Mouse (Mus musculus) kidney, adult 18-20 months (tissue): ENCODE measurements around the gene Prim2.

ENCODE experiments used
- DNase-seq: peaks from one replicate; pipeline ENCODE4 v3.0.0; 2021

The Prim2 gene

DNA sequence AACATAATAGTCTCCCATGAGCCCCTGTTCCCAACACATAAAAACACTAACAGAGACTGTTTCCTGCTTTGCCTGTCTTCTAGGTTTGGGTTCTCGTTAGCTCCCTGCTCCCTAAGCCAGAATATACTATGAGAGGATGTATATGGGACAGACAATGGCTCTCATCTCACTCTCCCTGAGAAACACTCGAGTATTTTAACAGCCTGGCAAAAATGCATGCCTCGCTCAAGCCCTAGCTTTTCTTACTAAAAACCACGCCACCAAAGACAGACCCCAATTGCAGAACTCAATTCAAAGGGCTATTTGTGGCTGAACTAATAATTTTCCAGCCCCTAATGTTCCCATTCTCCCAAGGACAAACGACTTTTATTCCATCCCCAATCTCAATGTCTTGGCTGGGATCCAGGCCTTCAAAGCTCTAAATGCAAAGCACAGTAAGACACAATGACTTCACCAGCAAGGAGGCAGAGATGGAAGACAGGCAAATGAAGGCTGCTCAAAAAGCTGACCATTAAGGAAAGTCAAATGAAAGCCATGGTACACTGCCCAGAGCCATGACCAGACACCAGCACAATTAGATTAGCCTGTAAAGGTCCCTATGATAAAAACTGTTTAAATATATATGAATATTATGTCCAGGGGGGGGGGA lies 70.5 kb downstream of the Prim2 start:
- DNase-seq, result no peak

DNA sequence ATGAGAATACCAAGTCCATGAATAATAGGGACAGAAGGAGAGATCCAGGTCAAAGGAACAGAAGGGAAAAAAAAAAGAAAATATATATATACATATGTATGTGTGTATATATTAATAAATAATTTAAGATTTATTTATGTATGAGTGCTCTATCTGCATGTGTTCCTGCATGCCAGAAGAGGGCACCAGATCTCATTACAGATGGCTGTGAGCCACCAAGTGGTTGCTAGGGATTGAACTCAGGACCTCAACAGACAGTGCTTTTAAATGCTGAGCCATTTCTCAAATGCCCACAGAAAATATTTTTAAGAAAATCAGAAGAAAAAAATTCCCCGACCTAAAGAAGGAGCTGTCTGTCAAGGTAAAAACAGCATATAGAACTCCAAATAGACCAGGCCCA lies 72.6 kb downstream of the Prim2 start:
- no peak for DNase-seq

DNA sequence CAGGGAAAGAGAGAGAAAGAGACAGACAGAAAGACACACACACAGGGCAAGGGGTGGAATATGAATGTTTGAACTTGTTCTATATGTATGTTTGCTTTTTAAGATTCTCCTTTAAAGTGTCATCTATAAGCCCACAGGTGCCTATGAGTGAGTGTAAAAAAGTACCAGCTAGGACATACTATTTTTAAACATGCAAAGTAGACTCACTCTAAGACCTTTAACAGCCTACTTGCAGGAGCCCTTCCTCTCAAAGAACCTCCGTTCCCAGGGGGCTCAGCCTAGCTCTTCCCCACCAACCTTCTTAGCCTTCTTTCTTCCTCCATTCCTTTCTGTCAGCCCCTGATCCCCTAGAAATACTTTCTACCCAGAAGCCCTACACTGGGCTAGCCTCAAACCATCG lies 73.7 kb downstream of the Prim2 start:
- DNase-seq, result no peak

DNA sequence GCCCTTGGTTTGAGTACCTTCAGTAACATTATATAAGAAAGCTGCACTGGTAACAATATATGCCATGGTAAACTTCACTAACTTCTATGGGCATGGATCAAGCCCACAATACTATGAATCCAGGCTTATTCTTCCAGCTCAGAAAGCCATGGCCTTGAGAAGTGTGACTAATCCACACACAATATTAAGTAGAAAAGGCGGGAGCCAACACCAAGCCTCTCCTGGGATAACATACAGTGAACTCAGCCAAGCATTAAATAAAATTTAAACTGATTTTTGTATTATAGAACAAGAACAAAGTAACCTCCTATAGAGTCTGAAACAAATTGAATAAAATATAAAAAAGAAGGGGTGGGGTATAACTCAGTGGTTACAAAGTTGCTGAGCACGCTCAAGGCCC lies 74.6 kb downstream of the Prim2 start:
- DNase-seq, result no peak

DNA sequence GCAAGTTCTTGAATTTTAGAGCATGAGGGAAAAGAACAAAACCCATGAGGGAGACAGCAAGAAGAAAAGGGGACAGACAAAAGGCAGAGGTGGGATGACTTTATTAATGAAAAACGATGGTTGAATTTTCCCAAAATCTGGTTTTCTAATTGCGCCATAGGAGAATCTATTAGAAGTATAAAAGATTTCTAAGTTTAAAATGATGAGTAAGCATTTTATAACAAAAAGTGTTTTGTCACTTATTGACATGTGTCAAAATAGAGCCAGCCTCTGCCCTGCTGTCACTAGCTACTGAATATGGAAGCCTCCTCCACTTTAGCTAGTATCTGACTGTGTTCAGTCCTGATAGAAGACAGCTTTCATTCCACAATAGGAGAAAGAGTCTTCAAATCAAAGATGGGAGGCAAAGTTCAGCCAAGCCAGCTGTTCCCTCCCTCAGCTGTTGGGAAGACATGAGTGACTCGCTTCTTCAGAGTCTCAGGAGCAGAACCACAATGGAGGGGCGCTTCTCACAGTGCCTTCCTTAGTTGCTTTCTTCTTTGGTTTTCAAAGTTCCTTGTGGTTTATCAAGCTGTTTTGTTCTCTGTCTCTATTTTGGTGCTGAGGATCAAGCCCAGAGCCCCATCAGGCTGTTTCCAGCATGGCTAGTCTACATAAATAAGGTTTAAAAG lies 75.7 kb downstream of the Prim2 start:
- no peak for DNase-seq

DNA sequence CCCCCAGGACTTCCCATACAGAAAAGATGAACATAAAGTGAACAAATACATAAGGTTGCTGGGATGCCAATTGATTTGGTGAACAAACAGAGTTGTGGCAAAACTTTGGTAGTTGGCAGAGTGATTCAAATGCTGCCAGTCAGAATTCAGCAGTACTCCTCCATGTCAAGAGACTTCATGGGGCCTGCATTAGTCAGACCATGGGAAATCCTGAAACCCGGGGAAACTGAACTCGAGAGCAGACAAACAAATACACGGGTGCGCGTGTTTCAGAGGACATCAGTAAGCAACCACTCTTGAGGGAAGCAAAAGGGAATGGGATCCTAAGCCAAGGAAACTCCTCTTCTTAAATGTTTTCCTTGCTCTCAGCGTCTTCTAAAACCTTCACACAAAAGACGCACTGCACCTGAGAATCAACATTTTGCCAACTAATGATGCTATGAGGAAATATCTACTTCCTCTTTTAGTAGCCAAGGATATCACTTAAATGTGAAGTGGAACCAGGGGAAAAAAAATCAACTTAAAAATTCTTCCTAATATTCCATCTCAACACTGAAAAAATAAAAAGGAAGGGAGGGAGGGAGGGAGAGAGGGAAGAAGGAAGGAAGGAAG lies 77.5 kb downstream of the Prim2 start:
- DNase-seq, result no peak

DNA sequence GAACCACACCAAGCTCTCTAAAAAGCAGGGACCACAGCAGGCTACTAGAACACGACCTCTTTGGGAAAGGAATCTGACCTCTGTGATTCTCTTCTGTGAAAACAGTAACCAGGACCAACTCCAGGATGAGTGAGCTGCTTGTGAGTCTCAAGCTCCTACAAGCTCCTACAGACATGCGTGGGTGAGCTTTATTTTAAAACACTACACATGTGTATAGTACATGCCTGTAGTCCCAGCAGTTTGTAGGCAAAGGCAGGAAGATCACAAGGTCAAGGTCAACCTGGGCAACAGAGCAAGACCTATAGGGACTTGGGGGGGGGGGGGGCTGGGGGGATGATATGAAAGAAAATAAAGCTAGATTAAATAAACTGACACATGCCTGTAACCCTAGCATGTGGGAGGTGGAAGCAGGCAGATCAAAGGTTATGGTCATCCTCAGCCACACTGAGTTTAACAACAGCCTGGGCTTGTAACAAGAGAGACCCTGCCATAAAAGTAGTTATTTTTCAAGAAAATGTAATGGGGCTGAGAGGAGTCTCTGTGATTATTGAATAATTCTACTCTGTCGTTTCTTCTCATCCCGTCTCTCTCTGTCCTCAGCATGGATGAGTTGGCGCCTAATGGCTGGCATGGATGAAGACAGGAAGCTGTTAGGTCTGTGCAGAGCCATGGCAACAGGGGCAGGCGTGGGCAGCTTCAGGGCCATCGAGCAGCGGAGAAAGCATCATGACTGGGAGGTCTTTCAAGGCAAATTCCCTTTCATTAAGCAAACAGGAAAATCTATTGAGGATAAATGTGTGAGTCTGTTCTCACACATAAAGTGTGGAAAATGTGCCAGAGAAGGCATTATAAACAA lies 78.8 kb downstream of the Prim2 start:
- DNase-seq, result no peak

DNA sequence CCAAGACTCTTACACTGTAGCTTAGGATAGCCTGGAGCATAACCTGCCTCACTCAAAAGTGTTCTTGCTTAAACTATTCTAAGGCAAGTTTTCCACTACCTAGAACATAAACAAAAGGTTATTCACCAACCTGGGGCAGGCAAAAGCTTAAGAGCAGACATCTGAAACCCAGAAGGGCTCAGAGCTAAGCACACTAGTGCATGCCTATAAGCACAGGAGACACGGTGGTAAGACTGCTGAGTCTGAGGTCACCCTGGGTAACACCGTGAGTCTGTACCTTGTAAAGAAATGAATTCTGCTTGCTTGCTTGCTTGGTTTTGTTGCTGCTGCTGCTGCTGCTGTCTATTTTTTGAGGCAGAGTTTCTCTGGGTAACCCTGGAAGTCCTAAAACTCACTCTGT lies 80.1 kb downstream of the Prim2 start:
- DNase-seq, result no peak

DNA sequence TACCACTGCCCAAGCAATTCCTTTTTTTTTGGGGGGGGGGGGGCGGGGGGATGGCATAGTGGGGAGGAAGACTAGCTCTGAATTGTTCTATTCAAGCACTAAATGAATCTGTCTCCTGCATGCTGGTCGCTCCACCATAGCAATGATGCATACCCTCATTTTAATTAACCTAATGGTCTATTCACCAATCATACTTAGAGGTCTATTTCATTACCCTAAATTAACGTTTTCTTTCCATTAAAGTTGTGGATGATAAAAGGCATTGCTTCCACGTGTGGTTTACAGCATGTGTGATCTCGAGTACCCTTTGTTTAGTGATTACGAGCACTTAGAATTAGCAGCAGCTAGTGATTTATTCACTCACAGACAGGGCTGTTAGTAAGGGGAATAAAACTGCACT lies 81.0 kb downstream of the Prim2 start:
- no peak for DNase-seq

DNA sequence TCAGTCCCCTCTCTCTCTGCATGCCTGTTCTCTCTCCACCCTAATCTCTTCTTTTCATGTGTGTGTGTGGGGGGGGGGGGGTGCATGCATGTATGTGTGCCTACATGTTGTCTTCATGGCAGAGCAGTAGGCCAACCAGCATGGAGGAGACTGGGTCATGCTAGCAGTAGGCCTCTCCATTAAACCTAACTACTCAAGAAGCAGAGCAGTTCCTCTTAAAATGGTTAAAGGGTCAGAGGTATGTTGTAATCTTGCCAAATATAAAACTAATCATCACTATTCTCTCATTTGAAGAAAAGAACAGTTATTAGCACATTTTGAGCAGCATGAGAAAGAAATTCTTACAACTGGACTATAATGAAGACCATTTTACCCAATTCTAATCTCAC lies 85.0 kb downstream of the Prim2 start:
- DNase-seq, result no peak

DNA sequence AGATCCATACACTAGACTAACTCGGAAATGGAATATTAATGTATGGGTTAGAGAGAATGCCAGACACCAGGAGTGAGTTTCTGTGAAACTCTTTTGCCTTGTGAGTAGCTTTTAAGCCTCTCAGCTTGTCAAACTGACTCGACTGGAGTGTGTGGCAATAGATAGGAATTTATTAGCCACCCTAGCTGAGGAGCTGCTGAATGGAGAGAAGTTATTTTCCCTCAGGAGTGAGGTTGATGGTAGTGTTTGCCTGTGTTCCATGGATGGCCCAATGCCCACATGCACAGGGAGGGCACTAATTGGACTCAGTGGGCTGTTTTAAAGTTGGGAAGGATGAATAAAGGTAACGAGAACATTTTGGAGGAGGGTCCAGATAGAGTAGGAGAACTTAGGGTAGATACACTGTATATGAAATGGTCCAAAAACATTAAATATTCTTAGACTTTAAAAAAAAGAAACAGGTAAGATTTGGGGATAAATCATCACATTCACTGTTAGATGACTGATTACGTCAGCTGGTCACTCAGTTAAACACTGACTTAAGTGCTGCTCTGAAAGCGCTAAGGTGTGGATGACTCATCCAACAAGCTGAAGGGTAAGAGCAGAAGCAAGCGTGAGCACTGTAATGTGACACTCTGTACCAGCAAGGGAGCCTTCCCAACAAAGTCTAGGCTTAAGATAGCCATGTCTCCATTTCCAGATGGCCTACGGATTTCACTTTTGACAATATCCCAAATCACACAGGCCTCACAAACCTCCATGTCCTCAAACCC lies 85.6 kb downstream of the Prim2 start:
- DNase-seq, result no peak

DNA sequence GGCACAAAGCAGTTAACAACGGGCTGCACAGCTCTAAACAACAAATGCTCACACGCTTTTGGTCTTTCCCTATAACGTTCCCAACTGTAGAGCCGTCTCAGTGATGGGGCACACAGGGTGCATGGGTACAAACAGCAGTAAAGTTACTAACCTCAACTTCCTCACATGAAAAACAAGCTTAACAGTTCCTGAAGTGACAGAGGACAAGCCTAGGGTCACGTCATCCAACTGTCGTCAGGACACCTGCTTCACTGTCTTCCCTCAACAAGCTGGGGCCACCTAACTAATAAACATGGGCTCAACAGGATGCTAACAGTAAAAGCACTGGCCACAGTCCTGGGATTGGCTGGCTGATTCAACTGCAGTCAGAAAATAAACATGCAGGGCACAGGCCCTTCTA lies 91.0 kb downstream of the Prim2 start:
- no peak for DNase-seq

DNA sequence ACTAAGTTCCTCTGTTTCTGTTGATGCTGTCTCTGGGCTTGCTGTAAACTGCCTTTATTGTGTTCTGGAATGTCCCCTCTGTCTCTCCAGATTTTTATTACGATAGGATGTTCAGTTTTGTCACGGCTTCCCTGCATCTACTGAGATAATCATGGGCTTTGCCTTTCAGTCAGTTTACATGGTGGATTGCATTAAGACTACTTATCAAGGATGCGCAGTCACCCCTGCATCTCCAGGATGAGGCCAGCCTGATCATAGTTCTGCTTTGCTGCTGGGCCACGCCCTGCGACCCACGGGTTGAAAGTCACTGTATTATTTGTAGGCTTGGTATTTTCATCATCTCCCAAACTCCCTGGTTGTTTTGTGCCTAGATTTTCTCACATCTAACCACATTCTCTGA lies 95.1 kb downstream of the Prim2 start:
- no peak for DNase-seq

DNA sequence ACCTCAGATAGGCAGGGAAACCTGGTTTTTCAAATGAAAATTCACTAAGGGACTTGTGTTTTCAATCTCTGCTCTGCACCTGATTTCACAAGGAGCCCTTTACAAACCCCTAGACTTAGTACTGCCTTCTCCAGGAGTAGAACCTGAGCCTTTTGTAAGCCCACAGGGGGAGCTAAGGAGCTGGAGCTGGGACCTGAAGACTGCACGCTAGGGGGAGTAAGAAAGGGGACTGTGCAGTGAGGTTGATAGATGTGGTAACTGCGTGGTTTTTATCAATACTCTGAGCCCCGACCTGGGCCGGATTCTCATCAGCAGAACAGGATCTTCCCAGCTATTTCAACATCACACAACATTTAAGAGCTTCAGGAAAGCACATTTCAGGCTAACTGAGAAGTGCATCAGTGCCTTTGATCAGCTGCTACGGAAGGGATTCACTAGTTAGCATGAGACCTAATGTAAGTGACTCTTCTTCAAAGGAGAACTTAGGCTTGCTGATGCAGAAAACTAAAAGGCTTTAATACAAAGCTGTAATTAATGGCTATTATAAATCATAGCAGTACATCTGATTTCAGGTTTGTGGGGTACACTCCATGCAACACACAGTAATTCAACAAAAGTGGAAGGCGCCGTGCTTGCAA lies 103.7 kb downstream of the Prim2 start:
- no peak for DNase-seq

DNA sequence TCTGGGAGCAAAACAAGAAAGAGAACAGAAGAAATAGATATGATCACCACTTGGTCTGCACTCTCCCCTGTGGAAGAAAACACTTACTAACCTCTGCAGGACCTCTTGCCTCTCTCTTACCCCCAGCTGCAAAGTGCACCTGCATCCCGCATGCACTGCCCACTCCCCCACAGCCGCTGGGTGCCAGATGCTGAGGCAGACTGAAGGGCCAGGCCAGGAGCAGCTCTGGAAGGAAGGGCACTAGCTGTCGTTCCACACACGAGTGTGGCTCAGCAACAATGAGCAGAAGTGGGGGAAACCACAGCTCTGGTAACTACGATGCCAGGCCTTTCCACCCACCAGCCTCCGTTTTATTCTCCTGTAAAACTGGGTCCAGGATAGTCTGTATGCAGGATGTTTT lies 105.6 kb downstream of the Prim2 start:
- no peak for DNase-seq

DNA sequence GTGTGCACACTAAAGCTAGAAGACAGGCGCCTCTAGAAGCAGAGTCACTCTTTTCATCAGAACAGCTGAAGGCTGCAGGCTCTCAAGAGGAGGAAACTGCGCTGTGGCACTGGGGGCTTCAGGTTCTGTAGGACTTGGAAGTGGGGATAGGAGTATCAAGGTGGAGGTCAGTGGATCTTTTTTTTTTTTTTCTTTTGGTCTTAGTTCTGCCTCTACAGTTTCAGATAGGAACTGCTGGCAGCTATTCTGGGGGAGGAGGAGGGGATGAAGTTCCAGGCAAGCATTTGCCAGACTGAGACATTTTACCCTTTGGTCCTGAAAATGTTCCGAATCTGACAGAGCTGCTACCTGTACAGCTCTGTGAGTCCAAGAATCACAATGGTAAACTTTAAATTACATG lies 106.0 kb downstream of the Prim2 start:
- DNase-seq, result no peak

DNA sequence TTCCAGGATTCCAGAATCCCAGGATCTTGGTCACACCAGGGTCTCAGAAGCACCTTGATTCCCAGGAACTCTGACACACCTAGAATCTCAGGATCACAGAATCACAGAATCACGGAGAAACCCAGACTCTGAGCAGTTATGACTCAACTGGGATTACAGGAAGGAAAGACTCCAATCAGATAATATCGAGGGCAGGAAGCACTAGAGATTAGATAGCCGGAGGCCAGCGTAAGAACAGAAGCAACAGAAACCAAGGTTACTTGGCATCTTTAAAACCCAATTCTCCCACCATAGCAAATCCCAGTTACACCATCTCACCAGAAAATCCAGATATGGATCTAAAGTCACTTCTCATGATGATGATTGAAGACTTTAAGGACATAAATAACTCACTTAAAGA lies 113.0 kb downstream of the Prim2 start:
- DNase-seq, result no peak

DNA sequence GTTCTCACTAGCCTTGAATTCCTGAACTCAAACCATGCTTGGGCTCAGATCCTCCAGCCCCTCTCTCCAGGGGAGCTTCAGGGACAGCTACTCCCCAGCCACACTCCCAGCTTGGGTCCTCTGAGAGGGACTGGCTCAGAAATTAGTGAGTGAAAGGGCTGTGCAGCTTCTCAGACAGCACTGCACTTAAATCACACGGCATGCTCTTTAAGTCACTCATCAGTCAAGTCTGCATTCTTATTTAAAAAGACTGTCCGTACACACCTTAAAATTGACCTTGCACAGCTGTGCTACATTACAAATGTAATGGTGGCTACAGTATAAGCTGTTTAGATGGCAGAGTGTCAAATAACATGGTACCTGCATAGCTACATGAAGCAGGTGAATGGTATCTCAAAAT lies 114.0 kb downstream of the Prim2 start:
- no peak for DNase-seq

DNA sequence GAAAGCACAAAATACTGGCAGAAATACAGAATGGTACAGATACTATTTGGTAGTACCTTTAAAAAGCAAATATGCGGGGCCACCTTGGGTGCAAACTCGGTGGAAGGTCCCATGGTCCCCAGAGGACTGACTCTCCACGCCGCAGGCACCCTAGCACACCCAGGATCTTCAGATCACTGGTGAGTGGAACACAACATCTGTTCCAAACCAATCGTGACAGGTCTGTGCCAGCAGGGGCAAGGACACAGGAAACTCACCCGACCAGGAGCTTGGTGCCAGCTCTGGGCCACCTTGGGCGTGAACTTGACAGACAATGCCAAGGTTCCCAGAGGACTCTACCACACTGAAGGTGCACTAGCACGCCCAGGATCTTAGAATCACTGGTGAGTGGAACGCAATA lies 118.2 kb downstream of the Prim2 start:
- DNase-seq, result no peak

DNA sequence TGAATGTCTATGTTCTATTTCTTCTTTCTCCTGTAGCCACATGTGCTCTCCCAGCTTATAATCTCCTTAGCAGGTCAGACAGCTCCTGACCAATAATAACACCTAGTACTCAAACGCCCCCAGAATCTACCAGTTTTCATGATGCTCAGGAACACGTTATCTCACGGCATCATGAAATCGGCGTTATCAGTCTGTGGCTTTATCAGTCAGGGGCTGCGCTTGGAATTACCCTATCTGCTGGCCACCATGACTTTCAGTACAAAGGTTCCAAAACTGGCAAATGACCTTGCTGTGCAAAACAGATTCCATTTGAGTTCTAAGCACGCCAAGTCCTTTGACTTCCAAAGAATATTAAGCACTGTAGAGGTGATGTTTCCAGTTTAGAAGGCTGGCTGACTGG lies 127.9 kb downstream of the Prim2 start:
- no peak for DNase-seq

DNA sequence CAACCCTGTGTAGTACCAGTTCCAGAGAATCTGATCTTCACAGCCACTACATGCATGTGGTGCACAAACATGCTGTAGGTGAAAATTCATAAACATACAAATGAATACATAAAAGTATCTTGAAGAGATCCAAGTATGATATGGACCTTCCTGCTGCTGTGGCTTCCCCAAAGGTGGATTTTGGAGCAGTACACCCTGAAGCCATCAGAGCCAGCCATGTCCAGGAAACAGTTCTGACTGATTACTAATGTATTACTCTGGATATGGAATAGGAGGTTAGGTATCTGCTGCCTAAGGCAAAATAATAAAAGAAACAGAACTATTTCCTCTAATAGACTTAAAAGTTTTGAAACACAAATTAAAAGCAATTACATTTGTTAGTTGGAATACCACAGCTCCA lies 131.6 kb downstream of the Prim2 start:
- no peak for DNase-seq

DNA sequence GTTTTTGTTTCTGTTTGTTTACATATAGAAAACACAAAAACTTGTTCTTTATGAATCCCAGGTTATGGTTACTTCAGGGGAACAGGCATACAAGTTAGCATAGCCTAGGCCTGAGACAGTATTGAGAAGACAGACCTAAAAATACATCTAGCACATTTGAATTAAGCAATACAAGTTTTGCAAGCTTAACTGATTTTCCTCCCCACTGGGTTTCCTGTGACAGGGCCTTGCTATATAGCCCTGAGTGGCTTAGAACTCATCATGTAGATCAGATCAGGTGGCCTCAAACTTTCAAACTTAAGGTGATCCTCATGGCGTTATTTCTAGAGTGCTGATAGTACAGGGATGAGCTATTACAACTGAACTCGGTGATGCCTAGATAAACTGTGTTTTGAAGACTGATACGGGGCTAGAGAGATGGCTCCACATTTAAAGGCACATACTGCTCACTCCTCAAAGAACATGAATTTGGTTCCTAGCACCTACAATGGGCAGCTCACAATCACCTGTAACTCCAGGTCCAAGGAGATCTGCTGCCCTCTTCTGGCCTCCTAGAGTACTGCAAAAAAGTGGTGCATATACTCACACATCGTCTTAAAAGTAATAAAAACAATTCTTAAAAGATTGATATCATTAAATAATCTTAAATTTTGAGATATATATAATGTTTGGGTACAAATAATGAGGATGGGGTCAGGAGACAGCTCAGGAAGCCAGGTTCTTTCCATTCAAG lies 133.2 kb downstream of the Prim2 start:
- no peak for DNase-seq
